Mouse (Mus musculus) CD4-positive, CD25-positive, alpha-beta regulatory T cell, adult 4 months (primary cell): ENCODE measurements around the gene Rspo1. TPM values are rescaled to one million over a fixed set of nuclear protein-coding genes. Genes with fewer than 3 reads are reported as not detected.

Experiments used
- ATAC-seq: one replicate; pipeline ENCODE4 v1.8.0; 2017
- polyA plus RNA-seq, 2 experiments: library from polyadenylated mRNA; unstranded; fragments of 100-300 nt; shearing (Covaris generic); gene quantifications; one replicate each; pipeline ENCODE4 v1.2.1; 2017

The Rspo1 gene
- polyA plus RNA-seq, 2 experiments from 2014 or later, result not detected

DNA sequence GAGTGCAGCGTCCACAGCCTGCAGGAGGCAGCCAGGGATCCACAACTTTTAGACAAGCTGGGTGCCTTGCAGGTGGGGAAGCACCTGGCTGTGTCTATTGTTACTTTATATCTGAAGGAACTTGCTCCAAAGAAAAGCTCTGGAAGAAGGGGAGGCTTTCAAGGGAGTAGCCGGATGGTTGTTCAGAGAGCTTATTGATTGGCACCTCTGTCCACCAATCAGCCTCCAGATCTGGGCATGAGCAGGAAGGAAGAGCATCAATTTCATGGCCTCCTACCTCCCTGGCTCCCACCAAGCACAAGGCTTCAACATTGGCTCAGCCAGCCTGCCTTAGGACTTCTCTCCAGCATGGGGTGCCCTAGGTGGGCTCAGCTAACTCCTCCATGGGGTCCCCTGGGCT is 12.9 kb upstream of the Rspo1 start:
- ATAC-seq, result no peak

DNA sequence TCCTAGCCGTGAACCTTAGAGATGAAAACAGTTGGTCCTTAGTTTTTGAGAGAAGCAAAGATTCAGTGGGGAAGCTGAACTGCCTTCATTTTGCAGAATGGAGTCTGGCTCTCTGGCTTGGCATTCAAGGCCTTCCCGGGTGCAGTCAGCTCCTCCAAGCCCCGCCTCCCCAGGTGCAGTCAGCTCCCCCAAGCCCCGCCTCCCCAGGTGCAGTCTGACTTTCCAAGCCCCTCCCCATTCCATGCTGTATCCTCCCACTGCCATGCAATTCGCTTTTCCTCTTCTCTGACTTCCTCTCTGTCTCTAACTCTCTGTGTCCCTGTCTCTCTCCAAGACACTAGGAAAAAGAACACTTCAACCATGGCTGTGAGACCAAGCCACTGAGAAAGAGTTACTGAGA is 8.0 kb upstream of the Rspo1 start:
- ATAC-seq, result no peak

DNA sequence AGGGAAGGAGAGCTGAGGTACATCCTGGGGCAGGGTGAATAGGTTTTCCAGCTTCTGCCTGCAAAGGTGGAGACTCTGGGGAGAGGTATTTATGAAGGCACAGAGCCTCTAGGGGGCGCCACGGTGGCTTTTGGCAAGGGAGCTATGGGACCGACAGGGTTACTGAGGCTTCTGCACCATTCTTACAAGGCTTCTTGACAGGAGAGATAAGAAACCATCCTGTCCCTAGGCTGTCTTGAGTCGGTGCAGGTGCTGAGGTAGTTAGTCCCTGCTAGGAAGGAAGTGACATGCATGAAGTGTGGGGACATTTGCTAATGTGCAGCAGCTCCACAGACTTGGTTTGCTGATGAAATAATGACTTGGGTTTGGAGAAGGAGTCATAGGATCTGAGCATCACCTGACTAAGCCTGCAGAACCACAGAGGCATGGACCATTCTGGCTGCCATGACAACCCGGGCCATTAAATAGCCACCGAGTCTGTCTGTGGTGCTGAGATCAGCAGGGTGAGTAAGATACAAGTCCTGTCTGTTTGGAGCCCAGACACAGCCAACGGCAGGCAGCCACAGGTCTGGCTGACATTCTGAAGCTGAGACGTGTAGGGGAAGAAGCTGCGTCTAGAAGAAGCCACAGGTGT is 2.2 kb upstream of the Rspo1 start:
- no peak for ATAC-seq

DNA sequence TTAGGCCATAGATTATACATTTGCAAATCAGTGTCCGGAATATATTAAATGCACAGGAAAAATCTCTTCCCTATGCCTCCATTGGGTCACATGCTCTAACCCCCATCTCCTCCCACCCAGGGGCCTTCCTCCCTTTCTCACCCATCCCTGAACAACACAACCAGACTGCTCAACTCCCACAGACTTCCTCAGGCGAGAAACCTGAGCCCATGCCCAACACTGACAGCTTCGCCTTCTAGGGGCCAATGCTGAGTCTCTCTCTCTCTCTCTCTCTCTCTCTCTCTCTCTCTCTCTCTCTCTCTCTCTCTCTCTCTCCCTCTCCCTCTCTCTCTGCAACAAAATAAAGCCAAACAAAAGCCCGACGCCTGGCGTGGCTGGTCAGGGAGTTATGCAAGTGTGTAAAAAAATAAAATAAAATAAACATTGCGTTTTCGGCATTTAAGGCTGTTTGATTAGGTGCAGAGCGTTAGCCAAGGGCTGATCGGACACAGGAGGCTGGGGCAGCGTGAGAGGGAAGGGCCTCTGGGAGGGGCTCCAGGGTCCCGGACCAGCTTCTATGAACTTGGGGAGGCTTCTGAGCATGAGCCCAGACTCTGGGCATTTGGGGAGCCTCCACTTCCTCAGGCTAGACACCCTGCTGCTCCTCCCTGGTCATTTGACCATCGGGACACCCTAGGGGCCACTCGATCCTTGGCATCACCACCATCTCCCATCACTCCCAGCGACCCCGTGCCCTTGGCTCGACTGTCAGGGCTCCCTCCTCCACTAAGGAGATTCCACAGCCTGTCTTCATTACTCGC is 1.2 kb upstream of the Rspo1 start:
- no peak for ATAC-seq

DNA sequence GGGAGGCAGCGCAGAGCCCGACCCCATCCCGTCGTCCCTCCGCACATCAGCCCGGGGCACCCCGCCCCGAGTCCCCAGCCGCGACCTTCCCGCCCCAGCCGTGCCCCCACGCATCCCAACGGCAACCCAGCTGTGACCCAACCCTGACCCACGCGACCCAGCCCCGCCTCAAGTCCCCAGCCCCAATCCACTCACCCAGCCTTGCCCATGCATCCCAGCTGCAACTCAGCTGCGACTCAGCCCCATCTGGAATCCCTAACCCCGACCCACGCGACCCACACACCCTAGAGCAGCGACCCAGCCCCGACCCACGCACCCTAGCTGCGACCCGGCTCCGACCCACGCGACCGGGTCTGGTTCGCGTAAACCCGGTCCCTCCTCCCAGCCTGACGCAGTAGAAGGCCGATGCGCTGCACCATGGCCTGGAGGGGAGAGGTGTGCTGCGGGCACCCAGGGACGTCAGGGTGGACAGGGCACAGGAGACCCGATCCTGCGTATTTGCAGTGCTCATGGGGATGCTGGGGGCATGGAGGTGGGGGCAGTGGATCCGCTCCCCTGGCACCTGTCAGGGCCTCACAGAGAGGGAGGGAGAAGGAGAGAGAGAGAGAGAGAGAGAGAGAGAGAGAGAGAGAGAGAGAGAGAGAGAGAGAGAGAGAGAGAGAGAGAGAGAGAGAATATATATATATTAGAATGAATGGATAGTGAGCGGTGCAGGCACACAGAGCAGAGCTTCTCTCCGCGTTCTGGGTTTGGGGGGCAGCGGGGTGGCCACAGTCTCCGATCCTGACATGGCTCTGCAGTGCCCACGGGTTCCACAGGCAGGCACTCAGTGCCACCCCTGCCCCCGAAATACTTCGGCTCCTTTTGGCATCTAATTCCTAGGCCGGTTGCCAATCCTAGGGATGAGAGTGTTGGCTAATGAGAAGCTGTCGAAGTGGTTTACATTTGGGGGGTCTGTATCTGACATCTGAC is 795 bp downstream of the Rspo1 start:
- ATAC-seq, result no peak

DNA sequence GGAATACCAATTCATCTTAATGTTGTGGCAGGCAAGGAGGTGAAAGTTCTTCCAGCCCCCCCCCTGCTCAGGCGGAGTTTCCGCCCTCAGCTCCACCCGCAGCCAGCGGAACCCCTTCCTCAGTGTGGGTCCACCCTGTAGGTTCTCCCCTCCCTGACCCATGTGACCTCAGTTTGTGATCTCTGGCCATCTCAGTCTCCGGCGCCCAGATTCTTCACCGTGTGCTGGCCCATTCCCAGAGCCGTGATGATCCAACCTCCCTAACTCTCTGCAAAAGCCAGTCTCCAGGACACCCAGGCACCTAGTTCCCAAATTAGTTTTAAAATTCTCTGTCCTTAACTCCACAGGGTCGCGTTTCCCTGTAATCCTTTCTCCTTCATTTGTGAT is 1.5 kb downstream of the Rspo1 start:
- no peak for ATAC-seq

DNA sequence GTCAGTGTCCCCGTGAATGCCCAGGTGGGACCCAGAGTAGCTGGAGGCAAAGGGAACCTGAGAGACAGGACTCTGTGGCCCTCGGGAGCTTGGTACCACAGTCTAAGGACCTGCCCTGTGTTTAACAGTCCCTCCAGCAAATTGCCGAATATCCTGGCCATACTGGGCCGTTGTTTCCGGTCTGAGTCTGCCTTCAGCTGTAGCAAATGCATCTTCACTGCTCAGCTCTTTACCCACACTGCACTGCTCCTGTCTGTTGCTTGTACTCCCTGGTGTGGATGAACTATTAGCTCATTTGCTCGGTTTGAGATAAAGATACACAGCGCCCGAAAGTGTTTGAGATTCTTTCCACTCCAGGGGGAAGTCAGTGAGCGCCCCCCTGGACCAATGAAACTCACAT is 2.2 kb downstream of the Rspo1 start:
- ATAC-seq, result no peak

DNA sequence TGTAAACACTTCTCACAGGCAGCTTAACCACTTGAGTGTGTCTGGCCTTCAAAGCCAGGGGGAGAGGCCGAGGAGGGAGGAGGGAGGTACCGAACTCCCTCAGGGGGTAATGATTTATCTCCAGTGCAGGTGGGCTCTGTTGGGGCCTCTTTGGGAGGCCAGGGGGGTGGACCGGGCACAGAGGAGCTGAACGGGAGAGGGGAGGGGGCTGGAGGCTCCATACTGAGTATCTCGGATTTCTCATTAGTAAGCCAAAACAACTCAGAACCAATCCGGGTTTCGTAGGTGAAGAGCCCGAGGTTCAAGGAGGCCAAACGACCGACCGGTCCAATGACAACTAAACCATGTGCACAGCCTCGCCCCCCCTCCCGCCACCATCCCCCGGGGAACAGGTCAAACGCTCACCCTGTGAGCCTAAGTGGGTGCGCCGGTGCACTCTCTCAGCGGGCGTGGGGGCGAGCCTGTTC is 3.6 kb downstream of the Rspo1 start:
- no peak for ATAC-seq

DNA sequence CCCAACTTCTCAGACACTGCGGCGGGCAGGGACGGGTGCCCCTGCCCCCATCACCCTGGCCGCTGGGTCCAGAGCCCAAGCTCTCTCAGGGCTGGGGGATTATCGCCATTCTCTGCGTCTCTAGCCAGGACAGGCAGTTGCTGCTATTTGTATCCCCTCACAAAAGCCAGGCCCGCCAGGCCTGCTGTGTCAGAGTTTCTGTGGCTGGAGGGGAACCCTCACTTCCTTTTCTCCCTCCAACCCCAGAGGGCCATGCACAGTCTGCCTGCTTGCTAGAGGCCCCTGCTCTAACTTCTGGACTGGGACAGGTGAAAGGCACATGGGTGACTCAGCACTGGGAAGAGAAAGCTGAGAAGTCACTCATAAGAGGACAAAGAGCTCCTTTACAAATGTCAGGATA is 4.1 kb downstream of the Rspo1 start:
- no peak for ATAC-seq

DNA sequence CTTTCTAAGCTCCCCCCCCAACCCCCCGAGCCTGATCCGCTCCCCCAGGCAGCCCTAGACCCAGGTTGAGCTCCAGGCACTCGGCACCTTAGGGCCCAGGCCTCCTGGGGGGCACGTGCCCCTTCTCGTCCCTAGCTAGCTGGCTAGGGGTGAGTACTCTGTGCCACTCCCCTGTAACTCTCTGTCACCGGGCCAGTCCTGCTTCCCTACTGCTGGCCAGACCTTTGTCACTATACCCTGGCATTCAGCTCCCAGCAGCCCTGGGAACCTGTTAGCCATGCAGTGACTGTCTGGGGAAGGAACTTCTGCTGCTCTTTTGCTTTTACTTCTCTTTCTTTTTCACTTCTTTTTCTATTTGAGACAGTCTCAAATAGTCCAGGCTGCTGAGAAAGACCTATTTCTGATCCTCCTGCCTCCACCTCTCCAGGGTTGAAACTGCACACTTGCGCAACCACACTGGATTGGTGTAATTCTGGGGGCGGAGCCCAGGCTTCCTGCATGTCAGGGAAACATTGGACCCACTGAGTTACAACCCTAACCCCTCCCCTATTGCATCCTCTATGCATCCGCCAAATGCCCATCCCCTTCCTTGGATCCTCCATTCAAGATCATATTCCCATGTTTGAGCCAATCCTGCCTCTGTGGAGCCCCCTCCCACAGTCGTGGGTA is 11.4 kb downstream of the Rspo1 start:
- ATAC-seq, result no peak

DNA sequence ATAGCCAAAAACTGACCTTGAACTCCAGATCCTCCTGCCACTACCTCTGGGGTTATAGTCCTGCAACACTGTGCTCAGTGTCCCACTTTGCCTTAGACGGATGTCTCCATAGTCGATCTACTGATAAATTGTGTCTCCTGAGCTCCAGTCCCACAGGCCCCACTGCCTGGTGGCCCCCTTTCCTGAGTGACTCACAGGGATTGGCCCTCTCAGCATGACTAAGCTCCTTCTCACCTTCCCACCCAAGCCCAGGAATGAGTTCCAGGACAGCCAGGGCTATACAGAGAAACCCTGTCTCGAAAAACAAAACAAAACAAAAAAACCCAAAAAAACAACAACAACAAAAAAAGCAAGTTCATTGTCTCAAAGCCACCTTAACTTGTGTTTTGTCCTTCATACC is 13.3 kb downstream of the Rspo1 start:
- ATAC-seq, result no peak

DNA sequence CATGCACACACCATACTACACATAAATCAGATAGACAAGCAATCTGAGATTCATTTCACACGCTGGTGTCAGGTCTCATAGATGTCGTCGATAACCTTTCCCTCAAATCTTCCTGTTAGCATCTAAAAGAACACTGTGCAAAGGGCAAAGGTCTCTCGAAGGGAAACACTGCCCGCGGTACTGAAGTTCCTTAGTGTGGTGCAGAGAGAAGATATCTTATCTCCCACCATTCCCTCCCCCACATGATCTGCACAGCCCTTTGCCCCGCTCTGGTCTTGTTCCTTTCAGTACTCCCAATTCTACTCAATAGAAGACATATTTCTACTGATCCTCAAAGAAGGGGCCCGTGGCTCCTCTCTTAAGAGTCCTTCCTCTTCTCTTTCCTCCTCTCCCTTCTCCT is 16.7 kb downstream of the Rspo1 start:
- no peak for ATAC-seq

DNA sequence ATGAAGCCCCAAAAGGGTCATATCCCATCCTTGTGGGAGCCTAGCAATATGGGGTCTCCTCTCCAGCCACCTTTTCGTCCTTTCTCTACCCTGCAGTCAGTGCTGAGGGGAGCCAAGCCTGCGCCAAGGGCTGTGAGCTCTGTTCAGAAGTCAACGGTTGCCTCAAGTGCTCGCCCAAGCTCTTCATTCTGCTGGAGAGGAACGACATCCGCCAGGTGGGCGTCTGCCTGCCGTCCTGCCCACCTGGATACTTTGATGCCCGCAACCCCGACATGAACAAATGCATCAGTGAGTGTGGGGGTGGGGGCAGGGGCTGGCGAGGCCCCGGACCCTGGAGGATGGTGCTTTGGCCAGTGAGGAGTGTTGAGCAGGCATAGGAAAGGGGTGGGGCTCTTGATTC is 18.7 kb downstream of the Rspo1 start:
- no peak for ATAC-seq

DNA sequence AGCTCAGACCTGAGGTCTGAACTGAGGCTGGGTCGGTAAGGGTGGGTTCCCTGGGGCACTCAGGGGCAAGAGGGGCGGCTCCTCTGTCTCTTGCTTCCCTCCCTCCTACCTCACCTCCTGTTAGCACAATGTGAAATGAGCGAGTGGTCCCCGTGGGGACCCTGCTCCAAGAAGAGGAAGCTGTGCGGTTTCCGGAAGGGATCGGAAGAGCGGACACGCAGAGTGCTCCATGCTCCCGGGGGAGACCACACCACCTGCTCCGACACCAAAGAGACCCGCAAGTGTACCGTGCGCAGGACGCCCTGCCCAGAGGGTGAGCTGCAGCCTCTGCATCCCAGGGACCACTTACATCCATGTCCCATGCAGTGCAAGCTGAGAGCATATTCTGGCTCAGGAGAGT is 21.2 kb downstream of the Rspo1 start:
- no peak for ATAC-seq

DNA sequence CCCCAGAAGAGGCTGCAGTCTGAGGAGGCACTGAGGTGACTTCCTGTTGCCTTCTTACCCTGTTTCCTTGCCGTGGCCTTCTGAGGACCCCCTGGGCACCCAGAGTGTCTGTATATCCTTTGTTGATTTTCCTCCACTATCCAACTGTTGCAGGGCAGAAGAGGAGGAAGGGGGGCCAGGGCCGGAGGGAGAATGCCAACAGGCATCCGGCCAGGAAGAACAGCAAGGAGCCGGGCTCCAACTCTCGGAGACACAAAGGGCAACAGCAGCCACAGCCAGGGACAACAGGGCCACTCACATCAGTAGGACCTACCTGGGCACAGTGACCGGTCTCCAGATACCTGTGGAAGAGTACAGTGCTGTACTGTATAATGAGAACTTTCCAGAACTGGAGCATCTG is 22.0 kb downstream of the Rspo1 start:
- no peak for ATAC-seq

DNA sequence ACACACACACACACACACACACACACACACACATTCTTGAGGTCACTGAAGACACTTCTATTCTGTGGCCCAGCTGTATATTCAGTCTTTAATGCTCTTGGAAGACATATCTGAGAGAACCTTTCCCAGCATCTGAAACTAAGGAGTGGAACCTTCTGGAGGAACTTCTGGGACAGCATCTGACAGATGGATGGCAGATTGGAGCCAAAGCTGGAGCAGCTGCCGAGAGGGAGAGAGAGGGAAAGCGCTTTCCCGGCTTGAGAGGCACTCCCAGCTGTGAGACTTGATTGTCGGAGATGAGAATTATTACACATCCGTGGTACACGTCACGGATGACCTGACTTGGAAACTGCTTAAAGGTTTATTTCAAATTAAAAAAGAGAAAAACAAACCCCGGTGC is 22.5 kb downstream of the Rspo1 start:
- ATAC-seq, result no peak

DNA sequence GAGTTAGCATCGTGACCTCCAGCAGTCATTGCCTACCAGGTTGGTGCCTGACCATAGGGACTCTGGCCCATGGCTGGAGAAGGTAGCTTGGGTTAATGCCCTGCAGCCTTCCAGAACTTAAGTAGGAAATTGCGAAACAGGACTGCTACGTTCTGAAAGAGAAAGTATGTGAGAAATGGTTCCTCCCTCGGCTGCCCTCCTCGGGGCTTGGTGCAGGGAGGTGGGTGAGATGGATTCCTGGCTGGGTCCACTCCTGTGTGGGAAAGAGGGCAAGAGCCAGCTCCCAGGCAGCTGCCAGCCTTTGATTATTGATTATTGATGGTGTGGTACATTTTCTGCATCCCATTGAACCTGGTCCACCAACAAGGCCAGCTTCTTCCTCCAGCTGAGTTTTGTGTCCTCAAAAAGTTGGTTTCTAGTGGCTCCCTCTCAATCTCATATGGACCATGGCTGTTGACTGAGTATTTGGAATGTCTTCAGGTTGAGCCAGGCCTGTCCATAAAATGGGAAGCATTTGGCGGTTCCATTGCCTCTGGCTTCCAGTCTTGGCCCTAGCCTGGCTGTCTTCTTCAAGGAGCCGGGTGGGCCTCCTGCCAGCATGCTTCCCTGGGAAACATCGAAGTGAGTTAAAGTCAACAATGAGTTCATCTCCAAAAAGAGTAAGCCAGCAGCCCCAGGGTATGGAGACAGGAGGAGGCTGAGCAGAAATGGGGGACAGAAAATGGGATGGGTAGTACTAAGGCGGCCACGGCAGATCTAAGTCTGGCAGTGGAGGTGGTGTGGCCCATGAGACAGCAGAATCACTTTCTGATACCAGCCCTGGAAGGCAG is 29.8 kb downstream of the Rspo1 start, which contains the start of gene Gnl2:
TSS of gene Gnl2 (plus strand) at position 780 of the 830 bp plus-strand sequence.
- no peak for ATAC-seq

DNA sequence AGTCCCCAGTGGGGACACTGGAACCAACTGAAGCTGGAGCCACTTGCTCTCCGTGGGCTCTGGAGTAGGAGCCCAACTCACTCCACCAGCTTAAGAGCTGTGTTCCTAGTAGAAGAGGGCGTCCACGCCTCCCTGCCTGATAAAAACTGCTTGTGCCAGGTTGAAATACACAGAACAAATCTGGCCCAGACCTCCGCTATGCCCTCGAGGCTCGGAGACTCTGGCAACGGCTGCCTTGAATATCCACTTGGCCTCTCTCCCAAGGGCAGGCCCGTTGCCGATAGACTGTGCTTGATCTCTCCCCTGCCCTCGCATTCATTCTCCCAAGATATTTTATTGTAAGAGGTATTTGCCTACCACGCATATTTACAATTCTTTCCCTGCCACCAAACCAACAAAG is 31.2 kb downstream of the Rspo1 start:
- ATAC-seq, result no peak

DNA sequence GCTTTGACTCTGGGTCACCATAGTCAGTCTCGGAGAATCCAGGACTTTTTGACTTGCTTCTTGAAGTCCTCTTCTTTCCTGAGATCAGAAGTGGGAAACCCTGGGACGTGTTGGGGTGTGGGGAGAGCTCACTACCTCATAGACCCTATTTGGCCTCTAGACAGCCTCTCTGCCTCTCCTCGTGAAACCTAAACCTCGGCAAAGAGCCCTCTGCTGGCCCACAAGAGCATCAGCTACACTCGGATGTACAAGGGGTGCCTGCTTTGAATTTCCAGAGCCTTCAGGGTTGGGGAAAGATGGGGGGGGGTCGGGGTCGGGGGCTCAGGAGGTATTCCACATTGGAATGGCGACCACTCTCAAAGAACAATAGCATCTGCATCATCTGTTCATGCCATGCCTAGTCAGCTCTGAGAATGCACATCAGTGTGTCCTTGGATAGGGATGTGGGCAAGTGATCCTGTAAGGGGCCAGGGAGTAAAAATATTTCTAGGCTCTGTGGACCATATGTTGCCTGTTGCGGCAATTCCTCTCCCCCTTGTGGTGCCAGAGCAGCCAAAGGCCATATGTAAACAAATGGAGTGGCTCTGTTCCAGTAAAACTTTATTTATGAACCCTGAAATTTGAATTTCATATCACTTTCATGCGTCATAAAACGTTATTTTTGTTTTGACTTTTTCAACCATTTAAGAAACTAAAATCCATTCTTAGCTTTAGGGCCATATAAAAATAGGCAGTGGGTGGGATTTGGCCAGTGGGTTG is 34.7 kb downstream of the Rspo1 start:
- ATAC-seq, result no peak

DNA sequence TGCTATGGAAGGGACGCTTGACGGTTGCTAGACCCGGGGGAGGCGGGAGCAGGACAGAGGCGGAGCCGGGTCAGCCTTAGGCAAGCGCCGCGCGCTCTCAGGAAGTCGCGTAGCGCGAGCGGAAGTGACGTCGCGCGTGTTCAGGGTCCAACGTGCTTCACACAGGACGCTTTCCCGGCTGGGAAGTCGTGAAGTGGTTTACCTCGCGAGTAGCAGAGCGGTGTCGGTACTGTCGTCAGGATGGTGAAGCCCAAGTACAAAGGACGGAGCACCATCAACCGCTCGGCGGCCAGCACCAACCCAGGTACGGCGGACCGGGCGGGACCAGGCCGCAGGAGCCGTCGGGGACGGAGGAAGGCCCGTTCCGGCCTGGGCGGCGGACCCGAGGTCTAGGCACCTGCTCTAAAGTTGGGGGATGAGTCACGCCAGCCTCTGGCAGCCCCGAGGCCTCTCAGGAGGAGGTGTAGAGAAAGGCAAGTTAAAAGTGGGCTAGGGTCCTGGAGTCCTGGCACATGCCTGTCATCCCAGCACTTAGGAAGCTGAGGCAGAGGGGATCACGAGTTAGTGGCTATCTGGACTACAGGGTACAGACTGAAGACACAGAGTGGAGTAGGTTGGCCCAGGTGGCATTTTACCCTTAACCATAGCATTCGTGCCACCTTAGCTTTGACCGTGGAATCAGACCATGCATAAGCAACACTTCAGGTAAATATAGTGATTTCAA is 43.8 kb downstream of the Rspo1 start:
- ATAC-seq, result peak; percentile 100
